Mouse (Mus musculus): Measurements from ENCODE around the gene Rasgrf2.

DNA sequence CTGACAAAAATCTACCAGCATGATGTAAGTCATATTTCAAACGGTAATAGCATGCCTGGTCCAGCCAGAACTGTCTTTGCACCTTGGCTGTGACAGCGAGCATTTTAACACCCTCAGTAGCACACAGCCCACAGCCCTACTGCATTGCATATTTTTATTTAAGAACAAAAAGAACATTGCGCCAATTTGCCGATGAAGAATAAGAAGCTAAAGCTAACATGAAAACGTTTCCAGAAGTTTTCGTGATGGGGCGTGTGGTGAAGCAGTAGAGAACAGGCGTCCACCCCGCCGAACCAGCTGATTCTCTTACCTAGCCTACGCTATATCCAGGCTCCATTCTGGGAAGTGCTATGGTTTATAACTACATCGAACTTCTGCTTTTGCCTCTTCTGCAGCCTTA is 77.7 kb downstream of the Rasgrf2 start:
- TF ChIP-seq CTCF (IDR thresholded peaks at IDR 0.05; ENCODE audit: control insufficient read depth, insufficient read depth, low read length) (no peak), POLR2A (IDR thresholded peaks at IDR 0.05; ENCODE audit: borderline replicate concordance, control insufficient read depth, low read depth, low read length) (no peak)

Data from bone marrow, adult 2 months (tissue).